Mouse (Mus musculus) heart, embryonic 13.5 days (tissue): Measurements from ENCODE around the gene Tmprss11g. TPM values are rescaled to one million over a fixed set of nuclear protein-coding genes. Genes with fewer than 3 reads are reported as not detected.

Experiments
- ATAC-seq: fragments of 200-750 bp; cut with Nextera tagmentation; 2 replicates; pipeline ENCODE4 v1.8.0; 2017; ENCODE audit warnings: moderate TSS enrichment; ENCODE audit not compliant: insufficient number of reproducible peaks, low FRiP score, low TSS enrichment; ENCODE audit errors: extremely low read depth
- H3K27ac ChIP-seq: fragments of 300-500 bp; sonication (generic); replicated peaks from 2 replicates; pipeline ENCODE4 v1.5.1; 2015; ENCODE audit warnings: moderate library complexity, mild to moderate bottlenecking, inconsistent platforms
- H3K27me3 ChIP-seq: fragments of 300-500 bp; sonication (generic); replicated peaks from 2 replicates; pipeline ENCODE4 v1.6.1; 2015; ENCODE audit warnings: mild to moderate bottlenecking, inconsistent platforms
- H3K36me3 ChIP-seq: fragments of 300-500 bp; sonication (generic); 2 replicates; pipeline ENCODE4 v1.6.1; 2015; ENCODE audit warnings: mild to moderate bottlenecking, inconsistent platforms
- H3K4me1 ChIP-seq: fragments of 300-500 bp; sonication (generic); 2 replicates; pipeline ENCODE4 v1.6.1; 2015; ENCODE audit warnings: inconsistent platforms
- H3K4me2 ChIP-seq: fragments of 300-500 bp; sonication (generic); 2 replicates; pipeline ENCODE4 v1.6.1; 2015; ENCODE audit warnings: inconsistent platforms, mild to moderate bottlenecking, moderate library complexity
- H3K4me3 ChIP-seq: fragments of 300-500 bp; sonication (generic); 2 replicates; pipeline ENCODE4 v1.5.1; 2015; ENCODE audit warnings: moderate library complexity, mild to moderate bottlenecking, inconsistent platforms
- H3K9ac ChIP-seq: fragments of 300-500 bp; sonication (generic); 2 replicates; pipeline ENCODE4 v1.6.1; 2015; ENCODE audit warnings: inconsistent platforms, mild to moderate bottlenecking, moderate library complexity
- H3K9me3 ChIP-seq: fragments of 300-500 bp; sonication (generic); 2 replicates; pipeline ENCODE4 v1.6.1; 2016; ENCODE audit warnings: inconsistent platforms
- WGBS: fragments of 180-500 bp; shearing (Covaris S2); methylation state at CpG from one replicate; pipeline ENCODE4 v1.1.7; 2015; ENCODE audit warnings: mixed read lengths; 5-methylcytosine and 5-hydroxymethylcytosine counted together
- polyA plus RNA-seq: library from polyadenylated mRNA; unstranded; fragments of >200 nt; fragmentation: Nextera tagmentation; extraction: Ambion mirVana; gene quantifications from 2 replicates; pipeline ENCODE4 v1.2.1, GENCODE M21; 2015

Gene Tmprss11g
- not detected in 2 replicates for polyA plus RNA-seq

DNA sequence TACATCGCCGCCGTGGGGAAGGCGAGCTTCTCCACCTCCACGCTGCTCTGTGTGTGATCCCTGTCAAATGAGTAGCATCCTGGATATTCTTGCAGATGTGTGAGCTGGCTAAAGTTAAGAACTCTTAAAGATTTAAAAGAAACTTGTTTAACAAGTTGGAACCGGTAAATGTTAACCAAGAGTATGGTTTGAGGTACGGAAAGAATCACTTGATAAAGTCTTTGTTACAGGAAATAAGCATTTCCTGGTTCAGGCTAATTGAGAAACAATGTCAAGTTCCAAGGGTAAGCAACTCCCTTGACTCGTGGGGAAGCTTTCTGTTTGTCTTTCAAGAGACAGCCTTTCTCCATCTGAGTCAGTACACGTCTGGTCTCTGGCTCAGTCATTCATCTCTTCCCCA is at the start of gene Tmprss11g:
Tmprss11g (minus strand) TSS at position 101 of the 400 bp plus-strand sequence.
- 66% methylated on average over 9 of the region's 9 CpGs for WGBS

DNA sequence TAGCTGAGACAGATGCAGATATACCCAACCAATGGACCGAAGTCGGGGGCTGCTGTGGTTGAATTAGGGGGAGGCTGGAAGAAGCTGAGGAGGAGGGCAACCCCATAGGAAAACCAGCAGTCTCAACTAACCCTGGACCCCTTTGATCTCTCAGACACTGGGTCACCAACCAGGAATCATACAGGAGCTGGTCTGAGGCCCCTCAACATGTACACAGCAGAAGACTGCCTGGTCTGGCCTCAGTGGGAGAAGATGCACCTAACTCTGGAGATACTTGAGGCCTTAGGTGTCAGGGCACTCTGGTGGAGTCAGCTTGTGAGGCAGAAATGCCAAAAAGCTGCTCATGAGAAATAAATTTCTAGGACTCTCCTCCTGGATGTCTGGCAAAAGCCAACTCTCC is 28.3 kb upstream of the Tmprss11g start:
- Histone ChIP-seq H3K9ac (no peak overlapping the region), H3K4me2 (no peak overlapping the region), H3K36me3 (no peaks in the 10 kb centered on the region), H3K27me3 (no peaks in the 10 kb centered on the region), H3K4me1 (no peaks in the 10 kb centered on the region), H3K27ac (no peak overlapping the region), H3K4me3 (no peak overlapping the region), H3K9me3 (no peaks in the 10 kb centered on the region)
- WGBS, result 66% methylated on average over 2 of the region's 2 CpGs
- ATAC-seq, result no peak

More for the DNA sequence above, at the start of gene Tmprss11g:
- Histone ChIP-seq H3K27me3 (no peaks in the 10 kb centered on the region), H3K36me3 (no peaks in the 10 kb centered on the region), H3K9ac (no peak within 1 kb of the TSS), H3K4me3 (no peak within 1 kb of the TSS), H3K27ac (no peak within 1 kb of the TSS), H3K4me2 (no peak within 1 kb of the TSS), H3K9me3 (no peaks in the 10 kb centered on the region), H3K4me1 (no peaks in the 10 kb centered on the region)
- ATAC-seq, result no peak

DNA sequence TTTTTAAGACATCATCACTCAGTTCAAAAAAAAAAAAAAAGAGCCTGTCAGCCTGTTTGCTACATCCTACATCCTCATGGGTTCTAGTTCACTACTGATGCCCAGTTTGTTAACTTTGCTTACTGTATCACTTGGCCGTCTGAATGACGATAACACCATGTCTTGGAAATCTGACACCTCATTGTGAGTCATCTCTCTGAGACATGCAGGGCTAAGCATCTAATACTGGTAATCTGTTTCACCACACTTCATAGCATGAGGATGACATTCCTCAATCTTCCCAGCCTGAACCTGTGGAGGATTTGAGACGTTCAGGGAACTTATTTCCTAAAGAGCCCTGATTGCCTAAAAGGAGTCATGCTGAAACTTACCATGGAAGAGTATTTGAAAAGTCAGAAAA is 22.2 kb upstream of the Tmprss11g start:
- no peaks in the 10 kb centered on the region for H3K36me3 ChIP-seq
- no peak for ATAC-seq
- H3K4me1 ChIP-seq, result no peaks in the 10 kb centered on the region
- H3K9me3 ChIP-seq, result no peaks in the 10 kb centered on the region
- no peak overlapping the region for H3K4me2 ChIP-seq
- H3K27ac ChIP-seq, result no peak overlapping the region
- WGBS, result 56% methylated on average over 3 of the region's 3 CpGs
- H3K4me3 ChIP-seq, result no peak overlapping the region
- no peaks in the 10 kb centered on the region for H3K27me3 ChIP-seq
- no peak overlapping the region for H3K9ac ChIP-seq

DNA sequence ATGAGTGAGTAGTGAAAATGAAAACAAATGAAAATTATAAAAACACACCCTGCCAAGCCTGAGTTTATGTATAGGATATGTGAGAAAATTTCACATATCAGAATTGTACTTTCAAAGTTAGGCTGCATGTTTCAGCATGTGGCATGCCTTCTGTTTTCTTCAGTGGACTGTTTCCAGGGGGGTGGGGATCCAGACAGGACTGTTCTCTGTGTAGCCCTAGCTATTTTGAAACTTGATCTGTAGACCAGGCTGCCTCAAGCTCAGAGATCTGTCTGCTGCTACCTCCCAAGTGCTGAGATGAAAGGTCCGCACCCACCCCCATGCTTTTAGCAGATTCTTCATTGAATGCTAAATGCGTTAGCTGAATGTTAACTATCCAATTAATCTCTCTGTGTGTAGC is 10.3 kb upstream of the Tmprss11g start:
- no peaks in the 10 kb centered on the region for H3K9me3 ChIP-seq
- 47% methylated on average over 2 of the region's 2 CpGs for WGBS

DNA sequence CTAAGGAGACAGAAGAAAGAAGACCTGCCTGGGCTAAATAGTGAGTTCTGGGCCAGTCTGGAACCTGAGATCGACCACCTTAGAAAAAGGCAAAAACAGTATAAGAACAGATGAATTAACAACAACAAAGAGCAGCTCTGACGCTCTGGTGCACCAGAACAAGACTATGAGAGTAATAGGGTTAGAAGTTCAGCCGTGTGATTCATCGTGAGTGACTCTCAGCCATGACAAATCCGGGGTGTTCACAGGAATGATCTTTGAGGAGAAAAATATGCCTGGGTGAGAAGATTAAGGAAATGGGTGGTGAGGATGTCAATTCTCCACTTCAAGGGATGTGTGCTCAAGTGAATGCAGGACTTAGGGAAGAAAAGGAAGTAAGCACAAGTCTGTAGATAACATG is 6.9 kb downstream of the Tmprss11g start:
- no peak overlapping the region for H3K27ac ChIP-seq
- H3K4me3 ChIP-seq, result no peak overlapping the region
- no peak overlapping the region for H3K9ac ChIP-seq
- H3K36me3 ChIP-seq, result no peaks in the 10 kb centered on the region
- H3K4me2 ChIP-seq, result no peak overlapping the region
- H3K4me1 ChIP-seq, result no peaks in the 10 kb centered on the region
- 69% methylated on average over 5 of the region's 5 CpGs for WGBS
- no peak for ATAC-seq
- H3K9me3 ChIP-seq, result no peaks in the 10 kb centered on the region
- H3K27me3 ChIP-seq, result no peaks in the 10 kb centered on the region

More for the DNA sequence above, 10.3 kb upstream of the Tmprss11g start:
- no peak overlapping the region for H3K4me3 ChIP-seq
- no peaks in the 10 kb centered on the region for H3K36me3 ChIP-seq
- H3K4me1 ChIP-seq, result no peaks in the 10 kb centered on the region
- H3K27ac ChIP-seq, result no peak overlapping the region
- no peak overlapping the region for H3K9ac ChIP-seq
- no peaks in the 10 kb centered on the region for H3K27me3 ChIP-seq
- ATAC-seq, result no peak
- H3K4me2 ChIP-seq, result no peak overlapping the region

DNA sequence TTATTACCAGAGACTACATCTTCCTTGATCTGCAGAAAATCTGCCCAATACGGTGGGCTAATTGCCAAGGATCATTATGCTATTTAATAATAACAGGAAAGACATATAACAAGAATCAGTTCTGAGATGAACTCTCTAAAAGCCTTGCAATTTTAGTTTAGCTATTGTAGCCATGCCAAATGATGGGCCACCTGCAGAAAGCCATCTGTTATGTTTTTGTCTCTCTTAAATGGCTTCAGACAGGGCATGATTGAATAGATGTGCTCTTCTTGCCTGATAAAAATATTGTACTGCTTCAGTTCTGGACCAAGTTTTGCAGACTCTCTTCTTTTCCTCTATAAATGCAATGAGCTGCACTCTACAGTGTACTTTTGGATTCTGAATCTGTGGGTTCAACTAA is 24.9 kb downstream of the Tmprss11g start:
- H3K27ac ChIP-seq, result no peak overlapping the region
- 70% methylated on average over 1 of the region's 1 CpGs for WGBS
- H3K36me3 ChIP-seq, result no peaks in the 10 kb centered on the region
- no peaks in the 10 kb centered on the region for H3K9me3 ChIP-seq
- H3K9ac ChIP-seq, result no peak overlapping the region
- no peak for ATAC-seq
- H3K27me3 ChIP-seq, result no peaks in the 10 kb centered on the region
- H3K4me2 ChIP-seq, result no peak overlapping the region
- H3K4me3 ChIP-seq, result no peak overlapping the region
- H3K4me1 ChIP-seq, result no peaks in the 10 kb centered on the region

DNA sequence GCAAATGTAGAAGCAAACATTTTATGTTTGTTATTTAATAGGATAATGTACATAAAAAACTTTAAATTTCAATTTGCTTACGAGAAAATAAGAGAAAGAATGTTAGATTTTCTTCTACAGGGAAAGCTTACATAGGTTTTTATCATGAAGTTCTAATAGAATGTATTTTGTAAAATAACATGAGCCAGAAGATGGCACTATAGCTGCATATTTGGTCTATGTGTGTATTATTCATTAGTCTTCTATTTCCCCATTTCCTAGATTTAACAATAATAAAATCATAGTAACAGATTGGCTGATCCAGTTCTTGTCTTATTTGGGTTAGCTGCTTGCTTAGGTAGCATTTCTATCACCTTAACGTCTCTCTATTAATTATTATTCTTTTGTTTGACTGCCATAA is 35.8 kb downstream of the Tmprss11g start:
- H3K4me3 ChIP-seq, result no peak overlapping the region
- H3K9me3 ChIP-seq, result no peaks in the 10 kb centered on the region
- WGBS, result 61% methylated on average over 2 of the region's 2 CpGs
- no peak overlapping the region for H3K27ac ChIP-seq
- no peaks in the 10 kb centered on the region for H3K4me1 ChIP-seq
- no peak overlapping the region for H3K9ac ChIP-seq
- no peaks in the 10 kb centered on the region for H3K27me3 ChIP-seq
- no peak for ATAC-seq
- no peaks in the 10 kb centered on the region for H3K36me3 ChIP-seq
- no peak overlapping the region for H3K4me2 ChIP-seq

DNA sequence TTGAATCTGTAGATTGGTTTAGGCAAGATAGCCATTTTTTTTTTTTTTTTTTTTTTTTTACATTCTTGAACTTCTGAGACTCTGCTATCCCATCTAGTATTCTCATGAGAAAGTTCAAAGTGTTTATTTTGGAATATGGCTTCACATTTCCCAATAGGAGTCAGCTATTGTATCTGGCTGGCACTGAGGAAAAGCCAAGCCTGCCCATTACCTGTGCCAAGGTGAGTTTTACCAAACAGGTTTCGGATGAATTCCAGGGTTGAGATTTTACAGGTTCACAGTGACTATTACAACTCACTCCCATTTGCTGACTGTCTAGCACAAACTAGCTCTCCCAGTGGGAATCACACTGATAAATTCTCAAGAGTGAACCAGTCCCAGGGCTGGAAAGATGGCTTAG is 36.4 kb downstream of the Tmprss11g start:
- 73% methylated on average over 1 of the region's 1 CpGs for WGBS
- H3K4me1 ChIP-seq, result no peaks in the 10 kb centered on the region

DNA sequence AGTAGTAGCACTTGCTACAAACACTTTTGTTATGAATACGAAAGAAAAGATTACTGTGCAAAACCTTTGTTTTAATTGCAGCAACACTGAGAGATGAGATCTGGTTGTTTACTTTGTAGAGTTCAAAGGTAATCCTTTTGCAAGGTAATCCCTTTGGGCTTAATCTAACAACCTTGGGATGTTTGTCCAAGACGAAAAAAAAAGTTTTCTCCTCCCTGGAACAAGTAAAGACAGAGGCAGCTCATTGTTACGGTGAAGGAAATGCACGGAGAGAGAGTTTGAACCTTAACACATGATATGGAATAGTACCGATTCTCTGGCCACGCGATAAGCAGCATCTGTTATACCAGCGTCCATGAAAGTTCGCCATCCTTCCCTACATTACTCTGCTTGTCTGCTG is 44.5 kb downstream of the Tmprss11g start:
- ATAC-seq, result no peak
- H3K9me3 ChIP-seq, result no peaks in the 10 kb centered on the region
- no peaks in the 10 kb centered on the region for H3K4me1 ChIP-seq
- no peaks in the 10 kb centered on the region for H3K27me3 ChIP-seq
- no peaks in the 10 kb centered on the region for H3K36me3 ChIP-seq
- H3K4me3 ChIP-seq, result no peak overlapping the region
- no peak overlapping the region for H3K4me2 ChIP-seq
- WGBS, result 70% methylated on average over 9 of the region's 9 CpGs
- H3K9ac ChIP-seq, result no peak overlapping the region
- no peak overlapping the region for H3K27ac ChIP-seq

More for the DNA sequence above, 36.4 kb downstream of the Tmprss11g start:
- Histone ChIP-seq H3K27me3 (no peaks in the 10 kb centered on the region), H3K36me3 (no peaks in the 10 kb centered on the region), H3K4me3 (no peak overlapping the region), H3K9ac (no peak overlapping the region), H3K4me2 (no peak overlapping the region), H3K27ac (no peak overlapping the region), H3K9me3 (no peaks in the 10 kb centered on the region)
- ATAC-seq, result no peak

DNA sequence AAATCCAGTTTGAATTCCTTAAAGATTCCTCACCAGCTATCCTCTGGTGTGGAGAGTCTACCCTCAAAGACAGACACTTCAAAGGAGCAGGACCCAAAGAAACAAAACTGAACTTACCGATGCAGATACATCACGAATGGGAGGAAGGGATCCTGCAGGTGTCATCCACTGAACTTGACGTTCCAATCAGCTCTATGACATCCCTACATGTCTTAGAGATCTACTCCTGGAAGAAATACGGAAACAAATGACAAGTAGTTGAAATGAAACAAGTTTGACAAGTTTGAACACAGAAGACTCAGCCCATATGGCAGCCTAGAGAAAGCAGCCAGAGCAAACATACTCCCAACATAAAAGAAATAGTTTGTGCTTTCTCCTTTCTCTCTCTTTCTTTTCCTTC is 49.5 kb downstream of the Tmprss11g start, which contains the start of gene Tmprss11a:
Tmprss11a (minus strand) TSS at position 101 of the 400 bp plus-strand sequence.
- Histone ChIP-seq H3K36me3 (no peaks in the 10 kb centered on the region), H3K27me3 (no peaks in the 10 kb centered on the region), H3K27ac (no peak within 1 kb of the TSS), H3K4me3 (no peak within 1 kb of the TSS), H3K4me1 (no peaks in the 10 kb centered on the region), H3K9ac (no peak within 1 kb of the TSS), H3K9me3 (no peaks in the 10 kb centered on the region), H3K4me2 (no peak within 1 kb of the TSS)
- no peak for ATAC-seq
- WGBS, result 62% methylated on average over 4 of the region's 4 CpGs

DNA sequence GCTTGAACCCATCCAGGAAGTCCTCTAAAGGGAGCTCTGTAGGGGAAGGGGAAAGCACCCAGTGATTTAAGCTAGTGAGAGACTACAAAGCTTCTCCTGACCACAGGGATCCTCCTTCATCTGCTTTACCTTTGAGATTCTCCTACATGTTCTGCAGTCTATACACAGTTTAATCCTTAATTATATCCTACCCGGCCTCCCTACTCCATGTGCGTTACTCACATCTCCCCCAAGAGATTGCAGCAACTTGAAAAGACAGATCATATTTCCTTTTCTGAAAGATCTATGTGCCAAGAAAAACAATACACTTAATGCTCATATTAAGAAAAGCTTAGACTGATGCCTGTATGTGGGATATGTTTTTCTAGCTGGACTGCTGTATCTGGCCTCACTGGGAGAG is 79.1 kb downstream of the Tmprss11g start:
- no peaks in the 10 kb centered on the region for H3K27me3 ChIP-seq
- H3K36me3 ChIP-seq, result no peaks in the 10 kb centered on the region
- H3K27ac ChIP-seq, result no peak overlapping the region
- WGBS, result 60% methylated on average over 2 of the region's 2 CpGs
- no peaks in the 10 kb centered on the region for H3K9me3 ChIP-seq
- no peak for ATAC-seq
- H3K4me1 ChIP-seq, result no peaks in the 10 kb centered on the region
- H3K9ac ChIP-seq, result no peak overlapping the region
- no peak overlapping the region for H3K4me3 ChIP-seq
- no peak overlapping the region for H3K4me2 ChIP-seq

DNA sequence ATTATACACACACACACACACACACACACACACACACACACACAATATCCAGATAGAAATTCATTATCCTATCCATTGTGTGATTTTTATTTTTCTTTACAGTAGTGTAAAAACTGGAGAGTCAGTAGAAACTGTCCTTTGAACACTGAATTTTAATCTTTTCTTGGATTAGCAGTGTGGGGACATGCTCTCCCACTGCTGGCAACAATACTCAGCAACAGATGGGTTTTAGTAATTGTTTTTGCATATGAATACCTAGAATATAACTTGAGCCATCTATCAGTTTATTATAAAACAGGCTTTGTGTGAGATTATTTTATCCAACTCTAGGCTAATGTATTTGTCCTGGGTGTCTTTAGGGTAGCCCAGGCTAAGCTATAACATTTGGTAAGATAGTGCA is 79.9 kb downstream of the Tmprss11g start:
- Histone ChIP-seq H3K9ac (no peak overlapping the region), H3K4me1 (no peaks in the 10 kb centered on the region)
- ATAC-seq, result no peak

More for the DNA sequence above, 79.9 kb downstream of the Tmprss11g start:
- Histone ChIP-seq H3K36me3 (no peaks in the 10 kb centered on the region), H3K27me3 (no peaks in the 10 kb centered on the region), H3K9me3 (no peaks in the 10 kb centered on the region), H3K4me2 (no peak overlapping the region), H3K27ac (no peak overlapping the region), H3K4me3 (no peak overlapping the region)
